Mouse (Mus musculus) spleen, postnatal 10 days (tissue): ENCODE data around the gene Syt14.

Source experiments
- DNase-seq, 2 experiments: peaks; one replicate each; pipeline ENCODE4 v3.0.0; 2021 to 2022; ENCODE audit warnings: low spot score in 2 of 2

Syt14 gene

GRCm38 (mm10) chr1:192987203-192987602 is 48.4 kb downstream of the Syt14 start:
- DNase-seq, result no peak

- no peak for DNase-seq
Measured at GRCm38 (mm10) chr1:192986481-192986880, 49.1 kb downstream of the Syt14 start.

GRCm38 (mm10) chr1:192984333-192984732 is 51.2 kb downstream of the Syt14 start:
- DNase-seq, result no peak

- no peak for DNase-seq
Measured at GRCm38 (mm10) chr1:192981658-192982057, 53.9 kb downstream of the Syt14 start.

- no peak for DNase-seq
Measured at GRCm38 (mm10) chr1:192981120-192981519, 54.5 kb downstream of the Syt14 start.

GRCm38 (mm10) chr1:192962323-192962722 is 73.3 kb downstream of the Syt14 start:
- DNase-seq, result no peak

GRCm38 (mm10) chr1:192947839-192948173 is 87.8 kb downstream of the Syt14 start:
- no peak for DNase-seq

- no peak for DNase-seq
Measured at GRCm38 (mm10) chr1:192947170-192947838, 88.3 kb downstream of the Syt14 start.

GRCm38 (mm10) chr1:192939033-192939432 is 96.5 kb downstream of the Syt14 start:
- DNase-seq, result no peak

- DNase-seq, result no peak
Measured at GRCm38 (mm10) chr1:192937956-192938355, 97.6 kb downstream of the Syt14 start.

GRCm38 (mm10) chr1:192931797-192932196 is 103.8 kb downstream of the Syt14 start:
- DNase-seq, result no peak

GRCm38 (mm10) chr1:192912101-192912728 is 123.4 kb downstream of the Syt14 start:
- DNase-seq, result peak in 1 of 2 experiments; percentile 18

GRCm38 (mm10) chr1:192901516-192901915 is 134.1 kb downstream of the Syt14 start:
- DNase-seq, result no peak

- no peak for DNase-seq
Measured at GRCm38 (mm10) chr1:192900913-192901312, 134.7 kb downstream of the Syt14 start.

GRCm38 (mm10) chr1:192898742-192899141 is 136.8 kb downstream of the Syt14 start:
- DNase-seq, result no peak

GRCm38 (mm10) chr1:192897218-192897617 is 138.4 kb downstream of the Syt14 start:
- peak in 1 of 2 experiments; percentile 13 for DNase-seq

- no peak for DNase-seq
Measured at GRCm38 (mm10) chr1:192896076-192896475, 139.5 kb downstream of the Syt14 start.

- no peak for DNase-seq
Measured at GRCm38 (mm10) chr1:192890716-192891115, 144.9 kb downstream of the Syt14 start.

- no peak for DNase-seq
Measured at GRCm38 (mm10) chr1:192882617-192883295, 152.8 kb downstream of the Syt14 start.

- DNase-seq, result no peak
Measured at GRCm38 (mm10) chr1:192880130-192880529, 155.4 kb downstream of the Syt14 start.

GRCm38 (mm10) chr1:192879086-192879580 is 156.4 kb downstream of the Syt14 start:
- no peak for DNase-seq

GRCm38 (mm10) chr1:192872841-192873240 is 162.7 kb downstream of the Syt14 start:
- DNase-seq, result no peak

GRCm38 (mm10) chr1:192869761-192870160 is 165.8 kb downstream of the Syt14 start:
- DNase-seq, result no peak
